Mouse (Mus musculus) C2C12 (cell line): ENCODE results near the gene Ppara. TPM values are rescaled to one million over a fixed set of nuclear protein-coding genes. Genes with fewer than 3 reads are reported as not detected.

Experiments used
- H3K27me3 ChIP-seq: one replicate; pipeline ENCODE4 v1.6.1; 2011; ENCODE audit not compliant: control insufficient read depth, insufficient read depth, insufficient read length
- H3K36me3 ChIP-seq: one replicate; pipeline ENCODE4 v1.6.1; 2011; ENCODE audit not compliant: control insufficient read depth, insufficient read depth
- H3K4me3 ChIP-seq: one replicate; pipeline ENCODE4 v1.5.1; 2011; ENCODE audit warnings: mild to moderate bottlenecking, control low read depth; ENCODE audit not compliant: poor library complexity, insufficient read depth, severe bottlenecking
- H3K79me2 ChIP-seq: one replicate; pipeline ENCODE4 v1.6.1; 2011; ENCODE audit not compliant: control insufficient read depth, insufficient read depth
- H3K79me3 ChIP-seq: one replicate; pipeline ENCODE4 v1.6.1; 2011; ENCODE audit warnings: low read depth, control low read depth
- H3ac ChIP-seq: one replicate; pipeline ENCODE3; 2011; ENCODE audit warnings: low read depth; ENCODE audit not compliant: control insufficient read depth, insufficient read length
- CEBPB ChIP-seq: IDR thresholded peaks from one replicate; pipeline ENCODE4 v1.6.1; 2011; ENCODE audit warnings: low read depth, mild to moderate bottlenecking, control low read depth, moderate library complexity
- CTCF ChIP-seq: IDR thresholded peaks from one replicate; pipeline ENCODE4 v1.5.1; 2011; ENCODE audit not compliant: control insufficient read depth, insufficient read depth, insufficient read length
- FOSL1 ChIP-seq: IDR thresholded peaks from one replicate; pipeline ENCODE4 v1.8.0; 2011; ENCODE audit warnings: mild to moderate bottlenecking, low read length; ENCODE audit not compliant: poor library complexity, insufficient read depth, severe bottlenecking
- MAX ChIP-seq: IDR thresholded peaks from one replicate; pipeline ENCODE4 v1.6.1; 2011; ENCODE audit warnings: mild to moderate bottlenecking, control low read depth
- MYOD1 ChIP-seq: IDR thresholded peaks from one replicate; pipeline ENCODE4 v1.6.1; 2011; ENCODE audit warnings: low read depth; ENCODE audit not compliant: control insufficient read depth, insufficient read length
- MYOG ChIP-seq: IDR thresholded peaks from one replicate; pipeline ENCODE4 v1.6.1; 2011; ENCODE audit not compliant: control insufficient read depth, insufficient read length; ENCODE audit errors: extremely low read depth
- USF1 ChIP-seq: IDR thresholded peaks from one replicate; pipeline ENCODE4 v1.6.1; 2011; ENCODE audit warnings: low read depth, mild to moderate bottlenecking, control low read depth, moderate library complexity
- long read RNA-seq, 2 experiments: library from polyadenylated mRNA; unstranded; transcript quantifications; one replicate each; pipeline ENCODE4 v2.0.0; 2019 to 2020
- polyA plus RNA-seq: library from polyadenylated mRNA; unstranded; fragments of >200 nt; fragmentation: generic; extraction: Trizol; gene quantifications from one replicate; pipeline ENCODE4 v1.2.1, GENCODE M21; 2012; ENCODE audit warnings: missing spikeins

Gene Ppara
- polyA plus RNA-seq = 0.08 TPM
- long read RNA-seq, experiment 1 = 0 reads
- long read RNA-seq, experiment 2 = 0 reads

DNA sequence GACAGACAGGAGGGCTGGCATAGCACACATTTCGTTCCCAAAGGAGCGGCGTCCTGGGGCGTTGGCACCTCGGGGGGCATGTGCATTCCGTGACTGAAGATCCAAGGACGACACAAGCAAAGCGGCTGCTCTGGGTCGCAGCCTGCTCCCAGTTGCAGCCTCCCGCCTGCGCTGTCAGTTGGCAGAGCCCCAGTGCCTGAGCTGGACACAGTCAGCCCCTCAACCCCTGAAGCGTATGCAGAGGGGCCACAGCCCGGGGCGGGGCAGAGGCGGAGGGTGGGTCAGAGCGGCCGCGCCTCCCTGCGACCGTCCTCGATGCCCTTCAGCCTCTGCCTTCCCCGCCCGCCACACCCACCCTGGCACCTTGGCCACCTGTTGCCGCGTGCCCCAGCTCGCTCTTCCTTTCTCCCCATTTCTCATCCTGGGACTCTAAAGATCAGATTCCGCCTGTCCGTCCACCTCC lies at the start of gene Ppara:
Ppara (plus strand) TSS at position 413 of the 463 bp plus-strand sequence.
- Histone ChIP-seq H3ac (peak within 1 kb of the TSS; percentile 39), H3K79me3 (no peaks in the 10 kb centered on the region), H3K36me3 (no peaks in the 10 kb centered on the region), H3K79me2 (no peaks in the 10 kb centered on the region), H3K27me3 (peaks cover 46% of the 10 kb centered on the region), H3K4me3 (peak within 1 kb of the TSS; percentile 25)
- no peak for TF ChIP-seq CEBPB
- TF ChIP-seq CTCF = no peak
- TF ChIP-seq FOSL1 = no peak
- no peak for TF ChIP-seq MAX
- TF ChIP-seq USF1 = no peak
- no peak for TF ChIP-seq MYOD1
- no peak for TF ChIP-seq MYOG

DNA sequence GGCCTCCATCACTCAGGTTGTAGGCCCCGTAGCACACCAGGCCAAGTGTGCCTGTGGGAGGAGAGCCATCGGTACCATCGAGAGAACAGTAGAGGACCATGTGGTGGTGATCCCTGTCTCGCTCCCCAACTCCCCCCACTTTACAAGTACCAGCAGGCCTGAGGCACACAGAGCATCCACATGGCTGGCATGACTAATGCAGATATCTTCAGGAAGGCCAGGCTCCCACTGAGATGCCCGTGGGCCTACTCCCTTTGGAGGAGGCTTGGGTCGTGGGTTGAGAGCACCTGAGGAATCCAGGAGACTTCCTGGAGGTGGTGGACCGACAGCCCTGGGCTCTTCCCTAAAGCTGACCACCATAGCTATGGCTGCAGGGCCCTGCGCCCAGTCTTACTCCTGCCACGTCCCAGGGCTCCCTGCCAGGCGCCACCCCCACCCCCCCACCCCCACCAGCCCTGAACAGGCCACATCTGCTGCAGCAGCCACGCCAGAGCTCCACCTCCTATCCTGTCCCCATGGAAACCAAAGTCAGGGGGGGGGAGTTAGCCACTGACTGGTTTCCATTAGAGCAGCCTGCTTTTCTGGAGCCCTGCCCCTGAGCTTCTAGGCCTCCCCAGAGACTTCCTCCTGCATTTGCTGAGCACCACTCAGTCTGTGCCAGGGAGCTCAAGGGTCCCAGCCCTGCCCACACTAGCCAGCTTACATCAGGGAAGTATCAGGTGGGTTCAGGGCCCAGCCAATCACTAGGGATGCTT lies 48.0 kb upstream of the Ppara start:
- Histone ChIP-seq H3K79me3 (peaks cover 98% of the 10 kb centered on the region), H3K4me3 (peak overlapping the region; percentile 40), H3K36me3 (peaks cover 98% of the 10 kb centered on the region), H3K27me3 (no peaks in the 10 kb centered on the region), H3ac (peak overlapping the region; percentile 52), H3K79me2 (peaks cover 100% of the 10 kb centered on the region)
- no peak for TF ChIP-seq USF1
- peak; percentile 80 for TF ChIP-seq MAX

DNA sequence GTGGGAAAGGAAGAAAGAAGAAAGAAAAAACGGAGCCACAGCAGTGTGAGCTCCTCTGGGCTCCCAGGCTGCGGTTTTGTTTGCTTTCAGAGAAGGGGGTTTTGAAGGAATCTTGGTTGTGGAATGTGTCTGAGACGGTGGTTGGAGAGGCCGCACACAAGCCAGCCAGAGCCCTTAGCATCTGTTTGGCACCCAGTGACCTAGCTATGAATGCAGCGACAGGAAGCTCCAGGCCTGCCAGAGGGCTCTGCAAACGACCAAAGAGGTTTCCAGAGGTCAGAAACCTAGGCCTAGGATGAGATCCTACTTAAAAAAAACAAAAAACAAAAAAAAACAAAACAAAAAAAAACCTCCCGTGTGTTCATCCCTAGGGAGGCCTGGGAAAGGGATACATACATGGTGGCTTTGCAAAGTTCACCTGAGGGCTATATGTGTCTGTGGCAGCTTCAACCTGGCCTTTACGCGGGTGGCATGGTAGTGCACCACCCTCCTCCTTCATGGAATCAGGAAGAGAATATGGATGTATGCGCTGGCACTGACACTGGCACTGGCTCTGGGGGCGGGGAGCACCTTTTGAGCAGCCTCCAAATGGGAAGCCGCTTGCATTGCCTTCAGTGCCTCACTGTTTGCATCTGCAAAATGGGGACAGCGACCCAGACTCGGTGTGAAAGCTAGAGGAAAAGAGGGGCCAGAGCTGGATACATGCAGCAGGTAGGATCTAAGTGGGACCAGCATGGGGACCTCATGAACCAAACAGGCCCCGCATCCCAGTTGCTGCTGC lies 47.0 kb upstream of the Ppara start:
- Histone ChIP-seq H3K79me2 (peaks cover 100% of the 10 kb centered on the region), H3ac (peak overlapping the region; percentile 25), H3K27me3 (no peaks in the 10 kb centered on the region), H3K4me3 (no peak overlapping the region), H3K79me3 (peaks cover 97% of the 10 kb centered on the region), H3K36me3 (peaks cover 98% of the 10 kb centered on the region)
- TF ChIP-seq MAX (no peak), CEBPB (no peak), MYOG (no peak), FOSL1 (no peak), CTCF (no peak), USF1 (no peak)

DNA sequence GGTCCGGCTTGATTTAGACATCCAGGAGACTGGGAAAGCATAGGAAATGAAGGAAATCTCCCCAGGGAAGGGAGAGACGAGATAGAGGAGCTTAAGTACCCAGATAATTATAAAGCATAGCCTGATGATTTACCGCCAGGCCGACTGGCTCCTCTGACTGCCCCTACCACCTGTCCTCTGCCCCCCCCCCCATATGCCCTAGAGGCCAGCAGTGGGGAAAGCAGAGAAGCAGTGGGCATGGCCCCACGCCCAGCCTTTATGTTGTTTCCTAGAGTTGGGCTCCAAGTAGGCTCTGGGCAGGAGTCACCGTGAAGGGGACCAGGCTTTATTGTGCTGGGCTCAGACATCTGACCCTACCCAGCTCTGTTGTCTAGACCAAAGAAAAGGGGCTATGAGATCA lies 46.0 kb upstream of the Ppara start:
- Histone ChIP-seq H3K27me3 (no peaks in the 10 kb centered on the region), H3K79me2 (peaks cover 100% of the 10 kb centered on the region), H3K79me3 (peaks cover 97% of the 10 kb centered on the region), H3K4me3 (no peak overlapping the region), H3ac (no peak overlapping the region), H3K36me3 (peaks cover 98% of the 10 kb centered on the region)
- no peak for TF ChIP-seq CEBPB
- TF ChIP-seq USF1 = no peak
- TF ChIP-seq MYOD1 = peak; percentile 60
- no peak for TF ChIP-seq MAX
- no peak for TF ChIP-seq FOSL1

DNA sequence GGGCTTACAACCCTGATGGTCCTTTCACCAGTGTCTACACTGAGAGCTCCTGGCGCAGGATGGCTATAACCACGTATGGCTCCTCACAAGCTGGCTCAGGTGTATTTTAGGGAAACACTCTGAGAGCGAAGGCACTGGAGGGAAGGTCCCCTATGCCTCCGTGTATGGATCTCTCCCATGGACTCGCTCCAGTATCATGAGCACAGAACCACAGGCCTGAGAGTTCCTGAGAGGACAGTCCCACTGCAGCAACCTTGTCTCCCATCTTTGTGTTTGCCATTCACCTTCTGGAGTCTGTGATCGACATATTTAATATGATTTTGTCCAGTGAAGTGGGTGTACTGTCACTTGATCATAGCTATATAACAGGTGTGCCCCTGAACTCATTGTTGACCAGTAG lies 45.3 kb upstream of the Ppara start:
- H3K4me3 ChIP-seq = no peak overlapping the region
- no peak for TF ChIP-seq MYOG
- peaks cover 97% of the 10 kb centered on the region for H3K79me3 ChIP-seq
- no peaks in the 10 kb centered on the region for H3K27me3 ChIP-seq
- peaks cover 100% of the 10 kb centered on the region for H3K79me2 ChIP-seq
- peaks cover 98% of the 10 kb centered on the region for H3K36me3 ChIP-seq
- H3ac ChIP-seq = no peak overlapping the region

DNA sequence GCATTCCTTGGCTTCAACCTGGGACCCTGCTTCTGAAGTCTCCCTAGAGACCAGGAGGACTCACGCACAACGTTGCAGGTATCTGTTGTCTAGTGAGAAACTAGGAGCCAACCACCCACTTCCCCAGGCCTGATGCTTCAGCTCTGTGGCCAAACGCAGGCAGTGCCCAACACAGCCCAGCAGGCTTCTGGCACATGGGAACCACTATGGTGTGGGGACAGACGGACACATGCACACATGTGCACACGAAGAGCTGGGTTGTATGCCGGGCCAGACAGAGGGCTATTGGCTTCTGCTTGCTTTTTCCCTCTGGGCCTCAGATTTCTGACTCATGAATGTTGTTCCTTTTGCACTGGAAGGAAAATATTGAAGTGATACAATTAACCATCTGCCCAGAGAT lies 44.7 kb upstream of the Ppara start:
- peaks cover 100% of the 10 kb centered on the region for H3K79me2 ChIP-seq
- TF ChIP-seq FOSL1 (no peak), MAX (no peak), MYOD1 (no peak), CTCF (no peak), CEBPB (no peak), USF1 (no peak), MYOG (no peak)
- H3ac ChIP-seq = no peak overlapping the region
- H3K36me3 ChIP-seq = peaks cover 98% of the 10 kb centered on the region
- H3K27me3 ChIP-seq = no peaks in the 10 kb centered on the region
- peaks cover 97% of the 10 kb centered on the region for H3K79me3 ChIP-seq
- no peak overlapping the region for H3K4me3 ChIP-seq
